Mouse (Mus musculus) heart, adult 8-10 months (tissue): ENCODE data around the gene Rbck1. TPM values are rescaled to one million over a fixed set of nuclear protein-coding genes. Genes with fewer than 3 reads are reported as not detected.

Experiments
- DNase-seq: peaks from one replicate; pipeline ENCODE4 v3.0.0; 2022; ENCODE audit warnings: low spot score
- total RNA-seq, 4 experiments: library from RNA; stranded (reverse); gene quantifications; 2 replicates each; pipeline ENCODE4 v1.2.4; 2022

The Rbck1 gene
- total RNA-seq, 4 experiments from 2014 or later = 36.1 to 51.7 (median 47.6) TPM

GRCm38 (mm10) chr2:152344361-152344760 lies 11.9 kb upstream of the Rbck1 start:
- DNase-seq = peak; percentile 32

GRCm38 (mm10) chr2:152343329-152344213 lies 11.1 kb upstream of the Rbck1 start, which contains the start of gene Trib3:
Gene Trib3, minus strand, starts transcription at chr2:152344032.
- DNase-seq = peak; percentile 74

GRCm38 (mm10) chr2:152339631-152340179 lies 7.3 kb upstream of the Rbck1 start:
- no peak for DNase-seq

GRCm38 (mm10) chr2:152338319-152338718 lies 5.9 kb upstream of the Rbck1 start:
- no peak for DNase-seq

- no peak for DNase-seq
Measured at GRCm38 (mm10) chr2:152337591-152338212, 5.2 kb upstream of the Rbck1 start.

GRCm38 (mm10) chr2:152336856-152337255 lies 4.4 kb upstream of the Rbck1 start:
- DNase-seq = no peak

- no peak for DNase-seq
Measured at GRCm38 (mm10) chr2:152335289-152335820, 2.9 kb upstream of the Rbck1 start.

GRCm38 (mm10) chr2:152333345-152334006 lies 1.0 kb upstream of the Rbck1 start:
- DNase-seq = no peak

GRCm38 (mm10) chr2:152330858-152331423 lies 1.5 kb downstream of the Rbck1 start:
- DNase-seq = no peak

- peak; percentile 48 for DNase-seq
Measured at GRCm38 (mm10) chr2:152327980-152328379, 4.5 kb downstream of the Rbck1 start.

- no peak for DNase-seq
Measured at GRCm38 (mm10) chr2:152326654-152327053, 5.8 kb downstream of the Rbck1 start.

GRCm38 (mm10) chr2:152326157-152326556 lies 6.3 kb downstream of the Rbck1 start:
- DNase-seq = no peak

GRCm38 (mm10) chr2:152324842-152325241 lies 7.6 kb downstream of the Rbck1 start:
- no peak for DNase-seq

- no peak for DNase-seq
Measured at GRCm38 (mm10) chr2:152323971-152324370, 8.5 kb downstream of the Rbck1 start.

- DNase-seq = no peak
Measured at GRCm38 (mm10) chr2:152322198-152322597, 10.3 kb downstream of the Rbck1 start.

GRCm38 (mm10) chr2:152321558-152321957 lies 10.9 kb downstream of the Rbck1 start:
- no peak for DNase-seq

GRCm38 (mm10) chr2:152317054-152317453 lies 15.4 kb downstream of the Rbck1 start:
- no peak for DNase-seq

- DNase-seq = no peak
Measured at GRCm38 (mm10) chr2:152313926-152314325, 18.5 kb downstream of the Rbck1 start.

GRCm38 (mm10) chr2:152312996-152313395 lies 19.5 kb downstream of the Rbck1 start:
- DNase-seq = no peak

- no peak for DNase-seq
Measured at GRCm38 (mm10) chr2:152307186-152307585, 25.3 kb downstream of the Rbck1 start.

- no peak for DNase-seq
Measured at GRCm38 (mm10) chr2:152305480-152305879, 27.0 kb downstream of the Rbck1 start.
